Mouse (Mus musculus): ENCODE measurements around the gene Arid5b.

Arid5b gene

GRCm38 (mm10) chr10:68145286-68145950, 133.1 kb downstream of the Arid5b start:
- Histone ChIP-seq H3K27me3 (ENCODE audit: control insufficient read depth, insufficient read depth, low read length, poor library complexity, severe bottlenecking) (no peaks in the 10 kb centered on the region), H3K36me3 (ENCODE audit: control insufficient read depth, insufficient read depth, low read length, poor library complexity, severe bottlenecking) (no peaks in the 10 kb centered on the region)
- no peak for DNase-seq (ENCODE audit: low read depth, low spot score)

GRCm38 (mm10) chr10:68142501-68142900, 136.0 kb downstream of the Arid5b start:
- no peaks in the 10 kb centered on the region for H3K27me3 ChIP-seq (ENCODE audit: control insufficient read depth, insufficient read depth, low read length, poor library complexity, severe bottlenecking)
- no peaks in the 10 kb centered on the region; the same call in 1 of the 2 replicates for H3K36me3 ChIP-seq (ENCODE audit: control insufficient read depth, insufficient read depth, low read length, poor library complexity, severe bottlenecking)
- no peak for DNase-seq (ENCODE audit: low read depth, low spot score)

GRCm38 (mm10) chr10:68141567-68141966, 137.0 kb downstream of the Arid5b start:
- no peak for DNase-seq (ENCODE audit: low read depth, low spot score)
- Histone ChIP-seq H3K36me3 (ENCODE audit: control insufficient read depth, insufficient read depth, low read length, poor library complexity, severe bottlenecking) (no peaks in the 10 kb centered on the region; the same call in 1 of the 2 replicates), H3K27me3 (ENCODE audit: control insufficient read depth, insufficient read depth, low read length, poor library complexity, severe bottlenecking) (no peaks in the 10 kb centered on the region)

- H3K36me3 ChIP-seq (ENCODE audit: control insufficient read depth, insufficient read depth, low read length, poor library complexity, severe bottlenecking): no peaks in the 10 kb centered on the region; the same call in 1 of the 2 replicates
- DNase-seq (ENCODE audit: low read depth, low spot score): peak; percentile 11
- H3K27me3 ChIP-seq (ENCODE audit: control insufficient read depth, insufficient read depth, low read length, poor library complexity, severe bottlenecking): no peaks in the 10 kb centered on the region
Observed at GRCm38 (mm10) chr10:68140871-68141270, 137.7 kb downstream of the Arid5b start.

GRCm38 (mm10) chr10:68140306-68140705, 138.2 kb downstream of the Arid5b start:
- DNase-seq (ENCODE audit: low read depth, low spot score): no peak
- Histone ChIP-seq H3K27me3 (ENCODE audit: control insufficient read depth, insufficient read depth, low read length, poor library complexity, severe bottlenecking) (no peaks in the 10 kb centered on the region), H3K36me3 (ENCODE audit: control insufficient read depth, insufficient read depth, low read length, poor library complexity, severe bottlenecking) (no peaks in the 10 kb centered on the region; the same call in 1 of the 2 replicates)

GRCm38 (mm10) chr10:68138123-68138522, 140.4 kb downstream of the Arid5b start:
- Histone ChIP-seq H3K27me3 (ENCODE audit: control insufficient read depth, insufficient read depth, low read length, poor library complexity, severe bottlenecking) (no peaks in the 10 kb centered on the region), H3K36me3 (ENCODE audit: control insufficient read depth, insufficient read depth, low read length, poor library complexity, severe bottlenecking) (no peaks in the 10 kb centered on the region; the same call in 1 of the 2 replicates)
- DNase-seq (ENCODE audit: low read depth, low spot score): no peak

GRCm38 (mm10) chr10:68137151-68137833, 141.2 kb downstream of the Arid5b start:
- no peak for DNase-seq (ENCODE audit: low read depth, low spot score)
- Histone ChIP-seq H3K36me3 (ENCODE audit: control insufficient read depth, insufficient read depth, low read length, poor library complexity, severe bottlenecking) (no peaks in the 10 kb centered on the region; the same call in none of the 2 replicates), H3K27me3 (ENCODE audit: control insufficient read depth, insufficient read depth, low read length, poor library complexity, severe bottlenecking) (no peaks in the 10 kb centered on the region)

- DNase-seq (ENCODE audit: low read depth, low spot score): no peak
- H3K27me3 ChIP-seq (ENCODE audit: control insufficient read depth, insufficient read depth, low read length, poor library complexity, severe bottlenecking): no peaks in the 10 kb centered on the region
- no peaks in the 10 kb centered on the region; the same call in none of the 2 replicates for H3K36me3 ChIP-seq (ENCODE audit: control insufficient read depth, insufficient read depth, low read length, poor library complexity, severe bottlenecking)
Observed at GRCm38 (mm10) chr10:68136480-68137083, 142.0 kb downstream of the Arid5b start.

GRCm38 (mm10) chr10:68136051-68136450, 142.5 kb downstream of the Arid5b start:
- no peak for DNase-seq (ENCODE audit: low read depth, low spot score)
- H3K27me3 ChIP-seq (ENCODE audit: control insufficient read depth, insufficient read depth, low read length, poor library complexity, severe bottlenecking): no peaks in the 10 kb centered on the region
- H3K36me3 ChIP-seq (ENCODE audit: control insufficient read depth, insufficient read depth, low read length, poor library complexity, severe bottlenecking): no peaks in the 10 kb centered on the region; the same call in none of the 2 replicates

- no peaks in the 10 kb centered on the region for H3K27me3 ChIP-seq (ENCODE audit: control insufficient read depth, insufficient read depth, low read length, poor library complexity, severe bottlenecking)
- DNase-seq (ENCODE audit: low read depth, low spot score): no peak
- H3K36me3 ChIP-seq (ENCODE audit: control insufficient read depth, insufficient read depth, low read length, poor library complexity, severe bottlenecking): no peaks in the 10 kb centered on the region; the same call in none of the 2 replicates
Observed at GRCm38 (mm10) chr10:68135416-68135815, 143.1 kb downstream of the Arid5b start.

- no peaks in the 10 kb centered on the region for H3K27me3 ChIP-seq (ENCODE audit: control insufficient read depth, insufficient read depth, low read length, poor library complexity, severe bottlenecking)
- H3K36me3 ChIP-seq (ENCODE audit: control insufficient read depth, insufficient read depth, low read length, poor library complexity, severe bottlenecking): no peaks in the 10 kb centered on the region; the same call in none of the 2 replicates
- DNase-seq (ENCODE audit: low read depth, low spot score): no peak
Observed at GRCm38 (mm10) chr10:68134549-68134948, 144.0 kb downstream of the Arid5b start.

GRCm38 (mm10) chr10:68134071-68134470, 144.5 kb downstream of the Arid5b start:
- DNase-seq (ENCODE audit: low read depth, low spot score): no peak
- no peaks in the 10 kb centered on the region for H3K27me3 ChIP-seq (ENCODE audit: control insufficient read depth, insufficient read depth, low read length, poor library complexity, severe bottlenecking)
- H3K36me3 ChIP-seq (ENCODE audit: control insufficient read depth, insufficient read depth, low read length, poor library complexity, severe bottlenecking): peaks cover 2% of the 10 kb centered on the region

GRCm38 (mm10) chr10:68132636-68133035, 145.9 kb downstream of the Arid5b start:
- no peak for DNase-seq (ENCODE audit: low read depth, low spot score)
- Histone ChIP-seq H3K36me3 (ENCODE audit: control insufficient read depth, insufficient read depth, low read length, poor library complexity, severe bottlenecking) (peaks cover 6% of the 10 kb centered on the region), H3K27me3 (ENCODE audit: control insufficient read depth, insufficient read depth, low read length, poor library complexity, severe bottlenecking) (no peaks in the 10 kb centered on the region)

GRCm38 (mm10) chr10:68132154-68132553, 146.4 kb downstream of the Arid5b start:
- Histone ChIP-seq H3K36me3 (ENCODE audit: control insufficient read depth, insufficient read depth, low read length, poor library complexity, severe bottlenecking) (peaks cover 6% of the 10 kb centered on the region), H3K27me3 (ENCODE audit: control insufficient read depth, insufficient read depth, low read length, poor library complexity, severe bottlenecking) (no peaks in the 10 kb centered on the region)
- DNase-seq (ENCODE audit: low read depth, low spot score): no peak

- no peak for DNase-seq (ENCODE audit: low read depth, low spot score)
- no peaks in the 10 kb centered on the region for H3K27me3 ChIP-seq (ENCODE audit: control insufficient read depth, insufficient read depth, low read length, poor library complexity, severe bottlenecking)
- H3K36me3 ChIP-seq (ENCODE audit: control insufficient read depth, insufficient read depth, low read length, poor library complexity, severe bottlenecking): peaks cover 6% of the 10 kb centered on the region
Observed at GRCm38 (mm10) chr10:68129651-68130050, 148.9 kb downstream of the Arid5b start.
